Mouse (Mus musculus): Measurements from ENCODE around the gene Msantd3.

Gene Msantd3

GRCm38 (mm10) chr4:48610251-48610650 lies 70.5 kb downstream of the Msantd3 start:
- no peak for DNase-seq
